Mouse (Mus musculus) heart, adult 2 months (tissue): Measurements from ENCODE around the gene Agbl4. TPM values are rescaled to one million over a fixed set of nuclear protein-coding genes. Genes with fewer than 3 reads are reported as not detected.

Experiments used
- DNase-seq, 2 experiments: peaks; one replicate each; pipeline ENCODE4 v3.0.0; 2021
- H3K27ac ChIP-seq: fragments of 200-600 bp; 2 replicates; pipeline ENCODE4 v1.8.1; 2022
- H3K27me3 ChIP-seq: fragments of 200-500 bp; 2 replicates; pipeline ENCODE4 v1.6.1; 2012; ENCODE audit warnings: mild to moderate bottlenecking, low read length, inconsistent platforms, mixed read lengths; ENCODE audit not compliant: control insufficient read depth, insufficient read depth
- H3K36me3 ChIP-seq: fragments of 200-500 bp; 2 replicates; pipeline ENCODE4 v1.6.1; 2012; ENCODE audit warnings: low read length, inconsistent platforms; ENCODE audit not compliant: control insufficient read depth, insufficient read depth
- H3K4me1 ChIP-seq: fragments of 200-500 bp; 2 replicates; pipeline ENCODE4 v1.6.1; 2011; ENCODE audit warnings: low read length; ENCODE audit not compliant: control insufficient read depth, insufficient read depth
- H3K4me3 ChIP-seq: fragments of 200-600 bp; 2 replicates; pipeline ENCODE4 v1.8.1; 2022
- H3K79me2 ChIP-seq: fragments of 200-500 bp; replicated peaks from 2 replicates; pipeline ENCODE4 v1.6.1; 2012; ENCODE audit warnings: mild to moderate bottlenecking, inconsistent platforms, low read length, moderate library complexity, mixed read lengths; ENCODE audit not compliant: control insufficient read depth, insufficient read depth
- H3K9ac ChIP-seq: fragments of 200-500 bp; 2 replicates; pipeline ENCODE4 v1.6.1; 2012; ENCODE audit warnings: low read depth, mild to moderate bottlenecking, control low read depth, inconsistent platforms, low read length, mixed read lengths
- CTCF ChIP-seq: fragments of 200-600 bp; IDR thresholded peaks from 2 replicates; pipeline ENCODE4 v1.8.1; 2022; ENCODE audit warnings: antibody characterized with exemption, mild to moderate bottlenecking, moderate library complexity
- EP300 ChIP-seq: fragments of 200-500 bp; IDR thresholded peaks from 2 replicates; pipeline ENCODE4 v1.6.1; 2011; ENCODE audit warnings: low read depth, low read length, control low read depth; ENCODE audit not compliant: insufficient read depth
- POLR2A ChIP-seq: fragments of 200-500 bp; IDR thresholded peaks from 2 replicates; pipeline ENCODE4 v1.6.1; 2011; ENCODE audit warnings: mild to moderate bottlenecking, low read depth, low read length, control low read depth; ENCODE audit not compliant: insufficient read depth
- WGBS: fragments of 180-500 bp; shearing (Covaris S2); methylation state at CpG from one replicate; pipeline ENCODE4 v1.1.7; 2018; 5-methylcytosine and 5-hydroxymethylcytosine counted together
- intact Hi-C: fragments of 180-260 bp; cut with DNase I; formaldehyde crosslinking; loops from one replicate; pipeline ENCODE4 v1.15.1; 2025
- polyA plus RNA-seq: library from polyadenylated mRNA; depleted of rRNA; stranded (reverse); fragments of >200 nt; gene quantifications from 2 replicates; pipeline ENCODE4 v1.2.3, GENCODE M21; 2012
- total RNA-seq, 2 experiments: library from RNA; stranded (reverse); gene quantifications; 2 replicates each; pipeline ENCODE4 v1.2.3; 2021

Gene Agbl4
- total and polyA plus RNA-seq, 3 experiments, result 0.08 to 0.39 (median 0.30) TPM

DNA sequence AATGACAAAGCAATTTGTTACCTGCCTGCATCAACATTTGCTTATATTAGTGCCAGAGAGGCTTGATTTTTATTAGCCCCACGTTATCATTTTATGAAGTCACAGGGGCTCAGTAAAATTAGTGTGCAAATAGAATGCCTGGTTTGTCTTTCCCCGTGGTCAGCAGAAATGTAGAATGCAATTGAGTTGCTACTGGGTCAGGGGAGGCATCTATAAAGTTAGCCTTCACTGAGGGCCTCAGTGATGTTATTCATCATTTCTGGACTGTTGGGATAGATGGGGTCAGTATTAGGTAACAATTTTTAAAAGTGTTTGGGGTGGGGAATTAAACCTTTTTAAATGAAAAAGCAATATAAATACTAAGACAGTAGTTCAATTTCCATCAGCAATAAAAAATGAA, 1125.5 kb downstream of the Agbl4 start:
- intact Hi-C loops, result no loop called here
- H3K9ac ChIP-seq, result no peak overlapping the region
- 57% methylated on average over 2 of the region's 2 CpGs for WGBS
- TF ChIP-seq POLR2A (no peak), EP300 (no peak), CTCF (no peak)
- H3K36me3 ChIP-seq, result no peaks in the 10 kb centered on the region
- no peaks in the 10 kb centered on the region for H3K4me1 ChIP-seq
- no peak overlapping the region for H3K4me3 ChIP-seq
- H3K27me3 ChIP-seq, result no peaks in the 10 kb centered on the region
- H3K79me2 ChIP-seq, result no peaks in the 10 kb centered on the region
- no peak for DNase-seq
- H3K27ac ChIP-seq, result no peak overlapping the region

- H3K36me3 ChIP-seq, result no peaks in the 10 kb centered on the region
- no peaks in the 10 kb centered on the region for H3K27me3 ChIP-seq
- WGBS, result 65% methylated on average over 6 of the region's 6 CpGs
- no peak overlapping the region for H3K9ac ChIP-seq
- intact Hi-C loops, result no loop called here
- no peak overlapping the region for H3K4me3 ChIP-seq
- H3K4me1 ChIP-seq, result no peaks in the 10 kb centered on the region
- no peak for DNase-seq
- no peak overlapping the region for H3K27ac ChIP-seq
- TF ChIP-seq POLR2A, result no peak
- TF ChIP-seq CTCF, result no peak
- TF ChIP-seq EP300, result no peak
- H3K79me2 ChIP-seq, result no peaks in the 10 kb centered on the region
Observed at GRCm38 (mm10) chr4:111528961-111529360, 1131.5 kb downstream of the Agbl4 start.

DNA sequence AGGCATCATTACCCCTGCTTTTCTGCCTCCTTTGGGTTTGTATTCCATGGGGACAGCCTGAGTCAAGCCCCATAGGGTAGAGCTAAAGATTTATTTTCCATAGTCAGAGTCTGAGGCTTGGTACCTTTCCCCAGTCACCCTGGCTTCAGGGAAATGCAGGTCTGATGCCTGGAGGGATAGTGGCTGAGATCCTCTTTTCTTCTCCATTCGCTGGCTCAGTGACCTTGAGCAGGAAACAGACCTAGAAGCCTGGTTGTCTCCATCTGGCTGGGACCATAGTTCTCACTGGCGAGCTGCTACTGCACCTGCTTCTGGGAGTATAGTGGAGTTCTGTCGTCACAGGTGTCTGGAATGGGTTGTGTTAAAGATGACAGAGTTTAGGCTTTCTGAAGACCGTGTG, 1132.5 kb downstream of the Agbl4 start:
- Histone ChIP-seq H3K27me3 (no peaks in the 10 kb centered on the region), H3K27ac (no peak overlapping the region), H3K79me2 (no peaks in the 10 kb centered on the region), H3K9ac (no peak overlapping the region), H3K4me1 (no peaks in the 10 kb centered on the region), H3K4me3 (no peak overlapping the region), H3K36me3 (no peaks in the 10 kb centered on the region)
- DNase-seq, result no peak
- WGBS, result 86% methylated on average over 4 of the region's 4 CpGs
- TF ChIP-seq POLR2A (no peak), EP300 (no peak), CTCF (no peak)
- intact Hi-C loops, result no loop called here

GRCm38 (mm10) chr4:111530537-111530936, 1133.1 kb downstream of the Agbl4 start:
- no peaks in the 10 kb centered on the region for H3K79me2 ChIP-seq
- 20% methylated on average over 2 of the region's 2 CpGs for WGBS
- no peaks in the 10 kb centered on the region for H3K4me1 ChIP-seq

DNA sequence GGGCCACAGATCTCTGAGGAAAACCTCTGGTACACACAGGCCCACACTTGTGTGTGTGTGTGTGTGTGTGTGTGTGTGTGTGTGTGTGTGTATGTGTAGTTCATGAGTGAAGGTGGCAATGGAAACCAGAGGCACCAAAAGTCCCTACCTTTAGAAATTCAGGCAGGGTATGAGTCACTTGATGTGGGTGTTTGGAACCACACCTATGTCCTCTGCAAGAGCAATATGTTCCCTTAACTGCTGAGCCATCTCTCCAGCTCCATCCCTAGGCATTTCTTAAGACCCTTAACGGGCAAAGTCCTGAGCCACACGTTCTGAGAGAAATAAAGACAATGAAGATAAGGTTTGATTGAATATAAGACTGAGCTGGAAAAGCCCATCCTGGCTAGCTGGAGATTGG, 1147.2 kb downstream of the Agbl4 start:
- H3K79me2 ChIP-seq, result no peaks in the 10 kb centered on the region
- H3K27me3 ChIP-seq, result no peaks in the 10 kb centered on the region
- TF ChIP-seq EP300 (no peak), POLR2A (no peak), CTCF (no peak)
- H3K4me3 ChIP-seq, result no peak overlapping the region
- no peaks in the 10 kb centered on the region for H3K4me1 ChIP-seq
- WGBS, result 70% methylated on average over 2 of the region's 2 CpGs
- DNase-seq, result no peak
- no peak overlapping the region for H3K9ac ChIP-seq
- intact Hi-C loops, result loop anchor here (5.0 kb wide), 1 partner anchor 217 kb away; no protein-coding TSS in a partner anchor
- H3K36me3 ChIP-seq, result no peaks in the 10 kb centered on the region
- no peak overlapping the region for H3K27ac ChIP-seq

More at GRCm38 (mm10) chr4:111530537-111530936, 1133.1 kb downstream of the Agbl4 start:
- intact Hi-C loops, result no loop called here
- TF ChIP-seq EP300, result no peak
- TF ChIP-seq CTCF, result no peak
- TF ChIP-seq POLR2A, result no peak
- Histone ChIP-seq H3K27me3 (no peaks in the 10 kb centered on the region), H3K4me3 (no peak overlapping the region), H3K27ac (no peak overlapping the region), H3K9ac (no peak overlapping the region), H3K36me3 (no peaks in the 10 kb centered on the region)
- no peak for DNase-seq

GRCm38 (mm10) chr4:111546009-111546408, 1148.5 kb downstream of the Agbl4 start:
- H3K4me1 ChIP-seq, result no peaks in the 10 kb centered on the region
- no peaks in the 10 kb centered on the region for H3K79me2 ChIP-seq
- TF ChIP-seq EP300, result no peak
- no peak for TF ChIP-seq POLR2A
- TF ChIP-seq CTCF, result no peak
- H3K4me3 ChIP-seq, result no peak overlapping the region
- 86% methylated on average over 7 of the region's 7 CpGs for WGBS
- no peak overlapping the region for H3K9ac ChIP-seq
- intact Hi-C loops, result loop anchor here (5.0 kb wide), 1 partner anchor 219 kb away; no protein-coding TSS in a partner anchor
- H3K36me3 ChIP-seq, result no peaks in the 10 kb centered on the region
- no peaks in the 10 kb centered on the region for H3K27me3 ChIP-seq
- H3K27ac ChIP-seq, result no peak overlapping the region
- DNase-seq, result no peak
